Mouse (Mus musculus) limb, embryonic 11.5 days (tissue): ENCODE results near the gene Gna15. TPM values are rescaled to one million over a fixed set of nuclear protein-coding genes. Genes with fewer than 3 reads are reported as not detected.

Source experiments
- ATAC-seq: fragments of 200-750 bp; cut with Nextera tagmentation; 2 replicates; pipeline ENCODE4 v1.8.0; 2017; ENCODE audit warnings: low read depth; ENCODE audit not compliant: insufficient number of reproducible peaks, low FRiP score, low TSS enrichment
- DNase-seq: peaks from one replicate; pipeline ENCODE4 v3.0.0-alpha.2; 2015; ENCODE audit warnings: low spot score
- H3K27ac ChIP-seq: fragments of 300-500 bp; sonication (generic); replicated peaks from 2 replicates; pipeline ENCODE4 v1.5.1; 2014; ENCODE audit warnings: low read depth, mild to moderate bottlenecking, low read length
- H3K27me3 ChIP-seq: fragments of 300-500 bp; sonication (generic); 2 replicates; pipeline ENCODE4 v1.6.1; 2014; ENCODE audit warnings: mild to moderate bottlenecking, low read length, mixed read lengths; ENCODE audit not compliant: control insufficient read depth, insufficient read depth
- H3K36me3 ChIP-seq: fragments of 300-500 bp; sonication (generic); 2 replicates; pipeline ENCODE4 v1.6.1; 2014; ENCODE audit warnings: mild to moderate bottlenecking, low read length, moderate library complexity, mixed read lengths; ENCODE audit not compliant: control insufficient read depth, insufficient read depth
- H3K4me1 ChIP-seq: fragments of 300-500 bp; sonication (generic); 2 replicates; pipeline ENCODE4 v1.6.1; 2014; ENCODE audit warnings: low read length, mixed read lengths; ENCODE audit not compliant: control insufficient read depth, insufficient read depth
- H3K4me2 ChIP-seq: fragments of 300-500 bp; sonication (generic); 2 replicates; pipeline ENCODE4 v1.6.1; 2014; ENCODE audit warnings: low read depth, mild to moderate bottlenecking, moderate library complexity; ENCODE audit not compliant: severe bottlenecking
- H3K4me3 ChIP-seq: fragments of 300-500 bp; sonication (generic); 2 replicates; pipeline ENCODE4 v1.5.1; 2014; ENCODE audit warnings: low read depth, low read length
- H3K9ac ChIP-seq: fragments of 300-500 bp; sonication (generic); 2 replicates; pipeline ENCODE4 v1.6.1; 2014; ENCODE audit warnings: mild to moderate bottlenecking, low read length
- H3K9me3 ChIP-seq: fragments of 300-500 bp; sonication (generic); 2 replicates; pipeline ENCODE4 v1.6.1; 2016; ENCODE audit warnings: low read length; ENCODE audit not compliant: control insufficient read depth
- WGBS: fragments of 180-500 bp; shearing (Covaris S2); extraction: QIAGEN DNeasy Blood & Tissue Kit; methylation state at CpG from one replicate; pipeline ENCODE4 v1.1.7; 2014; 5-methylcytosine and 5-hydroxymethylcytosine counted together
- polyA plus RNA-seq: library from polyadenylated mRNA; unstranded; fragments of >200 nt; fragmentation: Nextera tagmentation; extraction: Ambion mirVana; gene quantifications from 2 replicates; pipeline ENCODE4 v1.2.1, GENCODE M21; 2014

Gene Gna15
- polyA plus RNA-seq, 1 experiment from 2014 or later = 0.99 TPM

DNA sequence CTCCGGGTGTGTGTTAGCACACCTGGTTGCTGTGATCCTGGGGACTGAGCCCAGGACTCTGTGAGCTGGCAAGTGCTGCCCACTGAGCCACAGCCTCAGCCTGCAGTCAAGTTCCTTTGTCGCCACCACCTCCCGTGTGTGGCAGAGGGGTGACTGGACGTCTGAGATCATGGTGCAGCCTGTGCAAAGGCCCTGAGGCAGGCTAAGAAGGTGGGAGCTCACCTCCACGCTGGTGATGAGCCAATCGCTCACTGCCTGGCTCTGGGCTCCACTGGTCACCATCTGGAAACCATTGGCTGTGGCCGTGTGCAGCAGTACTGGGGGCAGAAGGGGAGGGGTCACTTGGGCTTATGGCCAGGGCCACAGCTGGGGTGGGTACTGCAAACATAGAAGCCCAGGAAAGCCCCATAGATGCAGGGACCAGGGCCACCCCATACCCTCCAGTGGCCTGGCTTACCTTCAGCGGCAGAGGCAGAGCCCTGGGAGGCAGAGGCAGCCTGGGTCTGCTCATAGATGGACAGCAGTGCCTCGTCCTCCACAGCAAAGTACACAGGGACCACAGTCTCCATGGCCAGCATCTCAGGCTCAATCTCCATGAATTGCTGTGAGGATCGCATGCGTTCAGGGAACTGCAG, 31.3 kb downstream of the Gna15 start:
- Histone ChIP-seq H3K4me2 (no peak overlapping the region), H3K9ac (no peak overlapping the region), H3K9me3 (no peaks in the 10 kb centered on the region), H3K36me3 (peaks cover 37% of the 10 kb centered on the region), H3K27me3 (no peaks in the 10 kb centered on the region), H3K4me1 (peaks cover 10% of the 10 kb centered on the region), H3K4me3 (no peak overlapping the region), H3K27ac (no peak overlapping the region)
- 82% methylated on average over 11 of the region's 11 CpGs for WGBS
- ATAC-seq (no peak), DNase-seq (no peak)

DNA sequence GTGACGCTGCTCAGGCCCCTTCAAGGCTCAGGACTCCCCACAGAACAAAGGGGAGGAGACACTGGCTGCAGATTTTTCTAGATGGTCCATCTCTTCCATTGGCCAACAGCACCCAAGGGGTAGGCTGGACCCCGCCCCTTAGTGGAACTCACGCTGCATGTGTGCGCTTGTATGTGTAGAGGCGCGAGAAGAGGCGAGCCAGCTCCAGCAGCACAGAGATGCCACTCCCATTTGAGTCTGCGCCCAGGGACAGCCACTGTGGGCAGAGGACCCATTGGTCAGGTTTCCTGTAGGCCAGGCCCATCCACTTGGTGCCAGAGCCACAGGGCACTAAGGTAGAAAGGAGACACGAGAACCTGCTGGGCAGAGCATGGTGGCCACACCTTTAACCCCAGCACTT, 33.0 kb downstream of the Gna15 start:
- H3K9me3 ChIP-seq = no peaks in the 10 kb centered on the region
- H3K27ac ChIP-seq = no peak overlapping the region
- no peak overlapping the region for H3K4me2 ChIP-seq
- H3K9ac ChIP-seq = no peak overlapping the region
- peaks cover 10% of the 10 kb centered on the region for H3K4me1 ChIP-seq
- no peak for ATAC-seq
- peaks cover 47% of the 10 kb centered on the region for H3K36me3 ChIP-seq
- no peaks in the 10 kb centered on the region for H3K27me3 ChIP-seq
- 97% methylated on average over 9 of the region's 9 CpGs for WGBS
- DNase-seq = no peak
- no peak overlapping the region for H3K4me3 ChIP-seq

DNA sequence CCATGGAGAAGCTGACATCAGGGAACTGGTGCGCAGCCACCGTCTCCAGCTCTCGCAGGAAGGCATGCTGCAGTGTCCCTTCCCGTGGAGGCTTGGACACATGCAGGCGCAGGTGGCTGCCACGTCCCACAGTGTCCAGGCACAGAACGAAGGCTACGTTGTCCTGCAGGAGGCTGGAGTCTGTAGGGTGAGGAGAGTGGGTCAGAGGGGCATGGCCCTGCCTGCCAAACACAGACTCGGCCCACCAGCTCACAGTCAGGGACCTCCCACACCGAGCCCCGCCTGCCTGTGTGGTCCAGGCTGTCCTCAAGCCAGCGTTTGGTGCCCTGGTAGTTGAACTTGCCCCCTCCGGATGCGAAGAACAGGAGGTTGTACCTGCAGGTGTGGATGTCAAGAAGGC, 34.1 kb downstream of the Gna15 start:
- no peak for DNase-seq
- Histone ChIP-seq H3K9ac (no peak overlapping the region), H3K4me2 (no peak overlapping the region), H3K4me1 (peaks cover 2% of the 10 kb centered on the region), H3K4me3 (no peak overlapping the region), H3K27ac (no peak overlapping the region), H3K27me3 (no peaks in the 10 kb centered on the region), H3K36me3 (peaks cover 47% of the 10 kb centered on the region), H3K9me3 (no peaks in the 10 kb centered on the region)
- 87% methylated on average over 14 of the region's 14 CpGs for WGBS
- ATAC-seq = no peak

DNA sequence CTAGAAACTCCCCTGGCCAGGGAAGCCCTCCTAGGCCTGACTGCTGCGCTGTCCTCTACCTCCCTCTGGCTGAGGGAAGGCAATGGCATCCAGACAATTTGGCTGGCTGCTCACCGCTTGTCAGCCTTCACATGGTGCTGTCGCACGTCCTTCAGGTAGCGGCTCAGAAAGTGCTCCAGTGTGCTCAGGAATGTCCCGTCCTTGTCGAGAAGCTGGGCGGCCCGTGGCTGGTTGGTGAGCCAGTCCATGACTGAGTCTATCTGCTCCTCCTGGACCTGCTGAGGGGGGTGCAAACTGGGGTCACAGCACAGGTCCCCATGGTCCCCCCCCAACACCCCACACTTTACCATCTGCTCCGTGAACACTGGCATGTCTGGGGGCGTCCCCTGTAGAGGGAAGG, 35.9 kb downstream of the Gna15 start:
- H3K4me1 ChIP-seq = no peaks in the 10 kb centered on the region
- peaks cover 47% of the 10 kb centered on the region for H3K36me3 ChIP-seq
- H3K4me2 ChIP-seq = no peak overlapping the region
- H3K27ac ChIP-seq = no peak overlapping the region
- ATAC-seq (no peak), DNase-seq (no peak)
- WGBS = 86% methylated on average over 11 of the region's 11 CpGs
- H3K4me3 ChIP-seq = no peak overlapping the region
- no peaks in the 10 kb centered on the region for H3K9me3 ChIP-seq
- H3K27me3 ChIP-seq = no peaks in the 10 kb centered on the region
- no peak overlapping the region for H3K9ac ChIP-seq

GRCm38 (mm10) chr10:81486496-81486895, 37.5 kb downstream of the Gna15 start:
- DNase-seq (no peak), ATAC-seq (no peak)
- Histone ChIP-seq H3K4me3 (no peak overlapping the region), H3K9me3 (no peaks in the 10 kb centered on the region), H3K4me2 (no peak overlapping the region), H3K27ac (no peak overlapping the region), H3K4me1 (no peaks in the 10 kb centered on the region), H3K36me3 (peaks cover 40% of the 10 kb centered on the region), H3K9ac (no peak overlapping the region), H3K27me3 (peaks cover 11% of the 10 kb centered on the region)
- WGBS = 85% methylated on average over 10 of the region's 10 CpGs

GRCm38 (mm10) chr10:81485479-81486018, 38.5 kb downstream of the Gna15 start:
- H3K4me2 ChIP-seq = no peak overlapping the region
- no peak overlapping the region for H3K27ac ChIP-seq
- peaks cover 32% of the 10 kb centered on the region for H3K36me3 ChIP-seq
- no peak for ATAC-seq
- no peak for DNase-seq
- H3K4me3 ChIP-seq = no peak overlapping the region
- no peaks in the 10 kb centered on the region for H3K9me3 ChIP-seq
- 75% methylated on average over 7 of the region's 7 CpGs for WGBS
- H3K9ac ChIP-seq = no peak overlapping the region
- no peaks in the 10 kb centered on the region for H3K4me1 ChIP-seq
- H3K27me3 ChIP-seq = peaks cover 21% of the 10 kb centered on the region

GRCm38 (mm10) chr10:81485060-81485449, 39.0 kb downstream of the Gna15 start:
- Histone ChIP-seq H3K27me3 (peaks cover 21% of the 10 kb centered on the region), H3K9ac (no peak overlapping the region), H3K4me2 (no peak overlapping the region), H3K9me3 (no peaks in the 10 kb centered on the region), H3K27ac (no peak overlapping the region), H3K36me3 (peaks cover 29% of the 10 kb centered on the region), H3K4me3 (no peak overlapping the region), H3K4me1 (no peaks in the 10 kb centered on the region)
- ATAC-seq (no peak), DNase-seq (no peak)
- 18% methylated on average over 2 of the region's 2 CpGs for WGBS

DNA sequence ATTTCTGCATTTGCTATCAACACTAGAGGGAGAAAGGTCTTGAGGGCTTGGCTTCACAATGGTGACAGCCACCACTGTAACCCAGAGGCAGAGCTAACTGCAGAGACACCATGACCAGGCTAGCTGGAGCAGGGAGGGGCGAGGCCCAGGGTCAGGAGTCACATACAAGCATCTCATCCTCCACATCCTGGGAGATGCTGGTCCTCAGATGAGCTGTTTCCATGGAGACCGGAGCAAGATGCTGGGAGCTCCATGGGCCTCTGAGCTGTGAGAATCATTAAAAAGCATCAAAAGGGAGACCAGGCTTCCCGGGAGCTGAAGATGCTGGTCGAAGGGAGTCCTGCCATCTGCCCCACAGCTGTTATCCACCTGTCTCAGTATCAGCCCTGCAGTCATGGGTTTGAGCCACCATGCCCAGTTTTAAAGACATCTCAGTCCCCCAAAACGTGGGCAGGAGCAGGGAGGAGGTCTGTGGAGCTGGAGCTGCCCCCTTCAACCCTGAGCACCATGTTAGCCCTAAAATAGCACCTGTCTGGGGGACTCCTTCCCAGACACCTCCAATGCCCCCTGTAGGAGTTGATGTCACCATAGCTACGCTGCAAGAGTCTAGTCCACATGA, 39.5 kb downstream of the Gna15 start:
- Histone ChIP-seq H3K4me1 (no peaks in the 10 kb centered on the region), H3K9ac (no peak overlapping the region), H3K27me3 (peaks cover 21% of the 10 kb centered on the region), H3K9me3 (no peaks in the 10 kb centered on the region), H3K4me2 (no peak overlapping the region), H3K36me3 (peaks cover 25% of the 10 kb centered on the region), H3K4me3 (no peak overlapping the region), H3K27ac (no peak overlapping the region)
- DNase-seq (no peak), ATAC-seq (no peak)
- WGBS = 73% methylated on average over 6 of the region's 6 CpGs
